Mouse (Mus musculus): Measurements from ENCODE around the gene Pik3ip1. TPM values are rescaled to one million over a fixed set of nuclear protein-coding genes. Genes with fewer than 3 reads are reported as not detected.
A peak's percentile ranks its signal among the peaks of the same experiment; 100 is the strongest.

The Pik3ip1 gene
- total and polyA plus RNA-seq, 2 experiments from 2014 or later = 37.3 to 47.8 TPM

GRCm38 (mm10) chr11:3314148-3314547 lies 16.1 kb upstream of the Pik3ip1 start:
- ATAC-seq (peak; percentile 64), DNase-seq (peak; percentile 51)
- H3K4me1 ChIP-seq (ENCODE audit: insufficient read depth) = no peaks in the 10 kb centered on the region
- no peak overlapping the region for H3K4me3 ChIP-seq (ENCODE audit: low read depth, low read length)
- 37% methylated on average over 2 of the region's 2 CpGs for WGBS
- H3K27me3 ChIP-seq (ENCODE audit: insufficient read depth, low read length) = no peaks in the 10 kb centered on the region
- no peaks in the 10 kb centered on the region for H3K9me3 ChIP-seq (ENCODE audit: low read length)
- H3K4me2 ChIP-seq (ENCODE audit: low read depth) = no peak overlapping the region
- H3K27ac ChIP-seq (ENCODE audit: low read depth, low read length) = no peak overlapping the region
- H3K9ac ChIP-seq = no peak overlapping the region
- peaks cover 19% of the 10 kb centered on the region for H3K36me3 ChIP-seq (ENCODE audit: insufficient read depth)
- peak; percentile 65 for TF ChIP-seq CTCF (IDR thresholded peaks at IDR 0.05; ENCODE audit: low read depth)

- DNase-seq = no peak
- WGBS = 89% methylated on average over 3 of the region's 3 CpGs
- Histone ChIP-seq H3K9me3 (ENCODE audit: low read length) (no peaks in the 10 kb centered on the region), H3K36me3 (ENCODE audit: insufficient read depth) (no peaks in the 10 kb centered on the region), H3K27ac (ENCODE audit: low read depth, low read length) (no peak overlapping the region), H3K4me2 (ENCODE audit: low read depth) (no peak overlapping the region), H3K4me3 (ENCODE audit: low read depth, low read length) (no peak overlapping the region), H3K9ac (no peak overlapping the region), H3K27me3 (ENCODE audit: insufficient read depth, low read length) (no peaks in the 10 kb centered on the region), H3K4me1 (ENCODE audit: insufficient read depth) (no peaks in the 10 kb centered on the region)
- TF ChIP-seq CTCF (IDR thresholded peaks at IDR 0.05; ENCODE audit: low read depth) = no peak
- ATAC-seq = no peak
These were observed 11.9 kb upstream of the Pik3ip1 start for GRCm38 (mm10) chr11:3318286-3318685.

DNA sequence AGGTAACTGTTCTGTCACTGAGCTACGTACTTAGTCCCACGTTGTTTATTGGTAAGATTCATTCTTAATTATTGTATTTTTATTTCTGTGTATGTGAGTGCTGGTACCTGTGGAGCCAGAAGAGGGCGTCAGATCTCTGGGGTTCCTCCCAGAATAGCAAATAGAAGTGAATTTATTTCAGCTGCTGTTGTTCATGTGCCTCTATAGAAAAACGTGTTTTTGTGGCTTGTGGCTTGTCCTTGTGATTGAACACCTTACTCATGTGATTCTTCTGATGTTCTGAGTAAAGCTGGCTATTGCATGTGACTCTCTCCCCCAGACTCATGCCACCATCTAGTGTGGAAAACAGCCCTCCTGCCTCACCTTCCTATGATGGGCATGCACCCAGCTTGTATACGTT lies 1.9 kb upstream of the Pik3ip1 start:
- H3K36me3 ChIP-seq (ENCODE audit: insufficient read depth) = peaks cover 3% of the 10 kb centered on the region
- TF ChIP-seq CTCF (IDR thresholded peaks at IDR 0.05; ENCODE audit: low read depth) = no peak
- H3K4me2 ChIP-seq (ENCODE audit: low read depth) = no peak overlapping the region
- H3K9ac ChIP-seq = no peak overlapping the region
- no peak overlapping the region for H3K27ac ChIP-seq (ENCODE audit: low read depth, low read length)
- DNase-seq = no peak
- WGBS = 84% methylated on average over 5 of the region's 5 CpGs
- no peaks in the 10 kb centered on the region for H3K9me3 ChIP-seq (ENCODE audit: low read length)
- H3K4me1 ChIP-seq (ENCODE audit: insufficient read depth) = no peaks in the 10 kb centered on the region; the same call in 1 of the 2 replicates
- no peaks in the 10 kb centered on the region for H3K27me3 ChIP-seq (ENCODE audit: insufficient read depth, low read length)
- H3K4me3 ChIP-seq (ENCODE audit: low read depth, low read length) = no peak overlapping the region
- no peak for ATAC-seq

GRCm38 (mm10) chr11:3328806-3329775 lies 1.1 kb upstream of the Pik3ip1 start:
- ATAC-seq (no peak), DNase-seq (no peak)
- 79% methylated on average over 11 of the region's 11 CpGs for WGBS
- H3K4me2 ChIP-seq (ENCODE audit: low read depth) = no peak overlapping the region
- H3K9ac ChIP-seq = no peak overlapping the region
- no peak for TF ChIP-seq CTCF (IDR thresholded peaks at IDR 0.05; ENCODE audit: low read depth)
- no peak overlapping the region for H3K4me3 ChIP-seq (ENCODE audit: low read depth, low read length)
- no peaks in the 10 kb centered on the region; the same call in 1 of the 2 replicates for H3K4me1 ChIP-seq (ENCODE audit: insufficient read depth)
- no peaks in the 10 kb centered on the region for H3K9me3 ChIP-seq (ENCODE audit: low read length)
- H3K27ac ChIP-seq (ENCODE audit: low read depth, low read length) = no peak overlapping the region
- H3K27me3 ChIP-seq (ENCODE audit: insufficient read depth, low read length) = no peaks in the 10 kb centered on the region
- peaks cover 11% of the 10 kb centered on the region for H3K36me3 ChIP-seq (ENCODE audit: insufficient read depth)

GRCm38 (mm10) chr11:3330566-3330965 lies 365 bp downstream of the Pik3ip1 start:
- DNase-seq (peak; percentile 89), ATAC-seq (peak; percentile 63)
- Histone ChIP-seq H3K27ac (ENCODE audit: low read depth, low read length) (peak overlapping the region; percentile 94), H3K36me3 (ENCODE audit: insufficient read depth) (peaks cover 18% of the 10 kb centered on the region), H3K9me3 (ENCODE audit: low read length) (no peaks in the 10 kb centered on the region), H3K27me3 (ENCODE audit: insufficient read depth, low read length) (no peaks in the 10 kb centered on the region), H3K9ac (peak overlapping the region; percentile 81), H3K4me3 (ENCODE audit: low read depth, low read length) (peak overlapping the region; percentile 65), H3K4me2 (ENCODE audit: low read depth) (peak overlapping the region; percentile 100), H3K4me1 (ENCODE audit: insufficient read depth) (no peaks in the 10 kb centered on the region; the same call in 1 of the 2 replicates)
- TF ChIP-seq CTCF (IDR thresholded peaks at IDR 0.05; ENCODE audit: low read depth) = peak; percentile 71
- WGBS = 1% methylated on average over 9 of the region's 9 CpGs

- Histone ChIP-seq H3K27ac (ENCODE audit: low read depth, low read length) (peak overlapping the region; percentile 94), H3K4me3 (ENCODE audit: low read depth, low read length) (peak overlapping the region; percentile 65), H3K9me3 (ENCODE audit: low read length) (no peaks in the 10 kb centered on the region), H3K4me1 (ENCODE audit: insufficient read depth) (no peaks in the 10 kb centered on the region; the same call in 1 of the 2 replicates), H3K4me2 (ENCODE audit: low read depth) (peak overlapping the region; percentile 100), H3K9ac (peak overlapping the region; percentile 81), H3K36me3 (ENCODE audit: insufficient read depth) (peaks cover 18% of the 10 kb centered on the region), H3K27me3 (ENCODE audit: insufficient read depth, low read length) (no peaks in the 10 kb centered on the region)
- ATAC-seq (no peak), DNase-seq (peak; percentile 63)
- no peak for TF ChIP-seq CTCF (IDR thresholded peaks at IDR 0.05; ENCODE audit: low read depth)
- under 1% methylated on average over 14 of the region's 14 CpGs for WGBS
These were observed 970 bp downstream of the Pik3ip1 start for GRCm38 (mm10) chr11:3330991-3331750.
